Mouse (Mus musculus) stomach, postnatal 0 days (tissue): ENCODE measurements around the gene Rabl3.

Experiments used
- CTCF ChIP-seq: IDR thresholded peaks from 2 replicates; pipeline ENCODE4 v1.5.1; 2016; ENCODE audit warnings: antibody characterized with exemption, low read depth, mild to moderate bottlenecking, moderate library complexity
- EP300 ChIP-seq: optimal IDR thresholded peaks from 2 replicates; pipeline ENCODE3; 2016; ENCODE audit warnings: antibody characterized with exemption

- no peak for TF ChIP-seq CTCF
- no peak for TF ChIP-seq EP300
Measured at GRCm38 (mm10) chr16:37584218-37585035, 44.7 kb downstream of the Rabl3 start.
